Mouse (Mus musculus) lung, postnatal 10 days (tissue): Measurements from ENCODE around the gene Ptpn22.

ENCODE experiments used
- DNase-seq: peaks from one replicate; pipeline ENCODE4 v3.0.0; 2021

Ptpn22 gene

DNA sequence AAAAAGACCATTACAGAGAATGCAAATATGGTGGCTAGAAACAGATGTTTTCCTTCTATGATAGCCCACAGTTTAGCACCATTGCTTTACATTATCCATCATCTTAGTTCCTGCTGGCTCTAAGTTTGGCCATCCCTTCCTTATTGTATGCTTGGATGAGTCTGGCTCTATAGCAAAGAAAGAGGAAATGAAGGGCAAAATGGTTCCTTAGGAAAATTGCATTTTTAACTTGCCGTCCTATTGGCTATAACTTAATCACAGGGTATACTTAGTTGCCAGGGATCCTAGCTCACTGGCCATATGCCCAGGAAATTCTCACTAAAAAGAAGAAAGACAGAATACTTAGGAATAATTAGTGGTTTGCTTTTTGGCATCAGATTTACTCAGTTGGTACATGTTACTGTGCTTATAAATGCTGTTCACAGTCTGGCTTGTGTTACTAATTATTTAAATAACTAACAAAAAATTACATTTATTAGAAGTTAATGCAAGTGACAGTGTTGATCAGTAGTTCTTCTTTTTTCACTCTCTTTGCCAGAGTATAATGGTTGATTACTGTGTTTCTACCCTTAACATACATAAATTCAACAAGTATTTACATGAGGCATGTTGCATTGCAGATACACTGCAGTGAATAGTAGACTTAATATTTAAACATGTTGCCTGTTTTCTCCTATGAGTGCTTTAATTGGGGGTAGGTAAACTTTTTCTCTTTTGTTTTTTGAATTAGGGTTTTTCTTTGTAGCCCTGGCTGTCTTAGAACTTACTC is 85.4 kb downstream of the Ptpn22 start:
- DNase-seq, result peak; percentile 27

DNA sequence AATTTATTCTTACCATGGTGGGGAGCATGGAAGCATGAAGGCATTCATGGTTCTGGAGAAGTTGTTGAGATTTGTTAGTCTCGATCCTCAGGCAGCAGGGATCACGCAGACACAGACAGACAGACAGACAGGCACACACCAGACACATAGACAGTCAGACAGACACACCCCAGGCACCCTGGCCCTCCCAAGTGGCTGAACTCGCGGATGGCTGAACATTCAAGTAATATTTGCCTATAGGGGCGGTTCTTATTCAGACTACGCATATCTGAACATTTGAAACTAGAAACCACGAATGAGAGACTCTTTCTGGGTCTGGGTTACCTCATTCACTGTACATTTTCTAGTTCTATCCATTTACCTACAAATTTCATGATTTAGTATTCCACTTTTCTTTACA is 89.1 kb downstream of the Ptpn22 start:
- DNase-seq, result no peak

DNA sequence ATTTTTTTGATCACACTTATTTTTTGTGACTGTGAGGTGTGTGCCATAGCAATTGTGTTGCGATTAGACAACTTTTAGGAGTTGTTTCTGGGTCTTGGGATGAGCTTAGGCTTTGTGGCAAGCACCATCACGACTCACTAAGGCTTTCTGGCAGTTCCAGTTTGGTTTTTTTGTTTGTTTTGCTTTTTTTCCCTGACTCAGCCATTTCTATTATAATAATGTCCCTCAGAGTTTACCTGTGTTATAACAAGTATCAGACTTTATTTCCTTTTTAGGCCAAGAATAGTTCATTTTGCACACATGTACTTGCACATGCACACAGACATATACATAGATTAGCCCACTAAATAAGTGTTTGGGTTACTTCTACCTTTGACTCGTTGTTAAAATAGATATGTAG is 101.0 kb downstream of the Ptpn22 start:
- DNase-seq, result no peak
